Mouse (Mus musculus) heart, adult 2 months (tissue): Measurements from ENCODE around the gene Cyb5r4. TPM values are rescaled to one million over a fixed set of nuclear protein-coding genes. Genes with fewer than 3 reads are reported as not detected.
A peak's percentile ranks its signal among the peaks of the same experiment; 100 is the strongest.

Source experiments
- DNase-seq, 2 experiments: peaks; one replicate each; pipeline ENCODE4 v3.0.0; 2021
- H3K27ac ChIP-seq: fragments of 200-600 bp; 2 replicates; pipeline ENCODE4 v1.8.1; 2022
- H3K27me3 ChIP-seq: fragments of 200-500 bp; 2 replicates; pipeline ENCODE4 v1.6.1; 2012; ENCODE audit warnings: mild to moderate bottlenecking, low read length, inconsistent platforms, mixed read lengths; ENCODE audit not compliant: control insufficient read depth, insufficient read depth
- H3K36me3 ChIP-seq: fragments of 200-500 bp; 2 replicates; pipeline ENCODE4 v1.6.1; 2012; ENCODE audit warnings: low read length, inconsistent platforms; ENCODE audit not compliant: control insufficient read depth, insufficient read depth
- H3K4me1 ChIP-seq: fragments of 200-500 bp; 2 replicates; pipeline ENCODE4 v1.6.1; 2011; ENCODE audit warnings: low read length; ENCODE audit not compliant: control insufficient read depth, insufficient read depth
- H3K4me3 ChIP-seq: fragments of 200-600 bp; 2 replicates; pipeline ENCODE4 v1.8.1; 2022
- H3K79me2 ChIP-seq: fragments of 200-500 bp; replicated peaks from 2 replicates; pipeline ENCODE4 v1.6.1; 2012; ENCODE audit warnings: mild to moderate bottlenecking, inconsistent platforms, low read length, moderate library complexity, mixed read lengths; ENCODE audit not compliant: control insufficient read depth, insufficient read depth
- H3K9ac ChIP-seq: fragments of 200-500 bp; 2 replicates; pipeline ENCODE4 v1.6.1; 2012; ENCODE audit warnings: low read depth, mild to moderate bottlenecking, control low read depth, inconsistent platforms, low read length, mixed read lengths
- CTCF ChIP-seq: fragments of 200-600 bp; IDR thresholded peaks from 2 replicates; pipeline ENCODE4 v1.8.1; 2022; ENCODE audit warnings: antibody characterized with exemption, mild to moderate bottlenecking, moderate library complexity
- EP300 ChIP-seq: fragments of 200-500 bp; IDR thresholded peaks from 2 replicates; pipeline ENCODE4 v1.6.1; 2011; ENCODE audit warnings: low read depth, low read length, control low read depth; ENCODE audit not compliant: insufficient read depth
- POLR2A ChIP-seq: fragments of 200-500 bp; IDR thresholded peaks from 2 replicates; pipeline ENCODE4 v1.6.1; 2011; ENCODE audit warnings: mild to moderate bottlenecking, low read depth, low read length, control low read depth; ENCODE audit not compliant: insufficient read depth
- WGBS: fragments of 180-500 bp; shearing (Covaris S2); methylation state at CpG from one replicate; pipeline ENCODE4 v1.1.7; 2018; 5-methylcytosine and 5-hydroxymethylcytosine counted together
- intact Hi-C: fragments of 180-260 bp; cut with DNase I; formaldehyde crosslinking; loops from one replicate; pipeline ENCODE4 v1.15.1; 2025
- polyA plus RNA-seq: library from polyadenylated mRNA; depleted of rRNA; stranded (reverse); fragments of >200 nt; gene quantifications from 2 replicates; pipeline ENCODE4 v1.2.3, GENCODE M21; 2012
- total RNA-seq, 2 experiments: library from RNA; stranded (reverse); gene quantifications; 2 replicates each; pipeline ENCODE4 v1.2.3; 2021

Gene Cyb5r4
- total and polyA plus RNA-seq, 3 experiments: 7.9 to 31.3 (median 27.6) TPM

- Histone ChIP-seq H3K27ac (no peak overlapping the region), H3K4me3 (no peak overlapping the region), H3K9ac (no peak overlapping the region), H3K27me3 (no peaks in the 10 kb centered on the region), H3K4me1 (no peaks in the 10 kb centered on the region), H3K36me3 (no peaks in the 10 kb centered on the region), H3K79me2 (no peaks in the 10 kb centered on the region)
- no peak for TF ChIP-seq POLR2A
- TF ChIP-seq CTCF: no peak
- TF ChIP-seq EP300: no peak
- DNase-seq: no peak
- intact Hi-C loops: no loop called here
- 41% methylated on average over 8 of the region's 8 CpGs for WGBS
These were observed 30.1 kb upstream of the Cyb5r4 start for GRCm38 (mm10) chr9:86991758-86992157.

GRCm38 (mm10) chr9:86997046-86997691 is 24.6 kb upstream of the Cyb5r4 start:
- DNase-seq: no peak
- Histone ChIP-seq H3K27me3 (no peaks in the 10 kb centered on the region), H3K36me3 (no peaks in the 10 kb centered on the region), H3K79me2 (no peaks in the 10 kb centered on the region), H3K9ac (no peak overlapping the region), H3K27ac (no peak overlapping the region), H3K4me3 (no peak overlapping the region), H3K4me1 (no peaks in the 10 kb centered on the region)
- TF ChIP-seq CTCF (no peak), EP300 (no peak), POLR2A (no peak)
- intact Hi-C loops: no loop called here
- WGBS: 74% methylated on average over 3 of the region's 3 CpGs

GRCm38 (mm10) chr9:86999956-87000582 is 21.7 kb upstream of the Cyb5r4 start:
- no peak overlapping the region for H3K9ac ChIP-seq
- no peak overlapping the region for H3K4me3 ChIP-seq
- no peak for DNase-seq
- intact Hi-C loops: no loop called here
- H3K79me2 ChIP-seq: no peaks in the 10 kb centered on the region
- 45% methylated on average over 2 of the region's 2 CpGs for WGBS
- H3K36me3 ChIP-seq: no peaks in the 10 kb centered on the region
- TF ChIP-seq CTCF (no peak), EP300 (no peak), POLR2A (no peak)
- no peaks in the 10 kb centered on the region for H3K4me1 ChIP-seq
- H3K27me3 ChIP-seq: no peaks in the 10 kb centered on the region
- H3K27ac ChIP-seq: no peak overlapping the region

- H3K4me1 ChIP-seq: no peaks in the 10 kb centered on the region
- no peaks in the 10 kb centered on the region for H3K27me3 ChIP-seq
- intact Hi-C loops: no loop called here
- H3K9ac ChIP-seq: no peak overlapping the region
- TF ChIP-seq POLR2A (no peak), CTCF (no peak), EP300 (no peak)
- DNase-seq: no peak
- WGBS: 54% methylated on average over 6 of the region's 6 CpGs
- H3K27ac ChIP-seq: no peak overlapping the region
- H3K79me2 ChIP-seq: no peaks in the 10 kb centered on the region
- no peak overlapping the region for H3K4me3 ChIP-seq
- no peaks in the 10 kb centered on the region for H3K36me3 ChIP-seq
These were observed 16.9 kb upstream of the Cyb5r4 start for GRCm38 (mm10) chr9:87004701-87005434.

- Histone ChIP-seq H3K27me3 (no peaks in the 10 kb centered on the region), H3K4me3 (no peak overlapping the region), H3K79me2 (no peaks in the 10 kb centered on the region), H3K9ac (no peak overlapping the region), H3K36me3 (no peaks in the 10 kb centered on the region), H3K4me1 (no peaks in the 10 kb centered on the region), H3K27ac (peak overlapping the region; percentile 3; the same call in 1 of the 2 replicates)
- intact Hi-C loops: no loop called here
- DNase-seq: peak in 1 of 2 experiments; percentile 22
- TF ChIP-seq CTCF (no peak), POLR2A (no peak), EP300 (no peak)
- 7% methylated on average over 5 of the region's 5 CpGs for WGBS
These were observed 16.4 kb upstream of the Cyb5r4 start for GRCm38 (mm10) chr9:87005435-87005779.

GRCm38 (mm10) chr9:87008507-87008906 is 13.3 kb upstream of the Cyb5r4 start:
- Histone ChIP-seq H3K27me3 (no peaks in the 10 kb centered on the region), H3K4me1 (no peaks in the 10 kb centered on the region), H3K4me3 (no peak overlapping the region), H3K36me3 (no peaks in the 10 kb centered on the region), H3K27ac (no peak overlapping the region), H3K9ac (no peak overlapping the region), H3K79me2 (no peaks in the 10 kb centered on the region)
- no peak for DNase-seq
- TF ChIP-seq POLR2A: no peak
- TF ChIP-seq CTCF: no peak
- no peak for TF ChIP-seq EP300
- intact Hi-C loops: no loop called here
- 63% methylated on average over 6 of the region's 6 CpGs for WGBS
